In the genomic region with DNA sequence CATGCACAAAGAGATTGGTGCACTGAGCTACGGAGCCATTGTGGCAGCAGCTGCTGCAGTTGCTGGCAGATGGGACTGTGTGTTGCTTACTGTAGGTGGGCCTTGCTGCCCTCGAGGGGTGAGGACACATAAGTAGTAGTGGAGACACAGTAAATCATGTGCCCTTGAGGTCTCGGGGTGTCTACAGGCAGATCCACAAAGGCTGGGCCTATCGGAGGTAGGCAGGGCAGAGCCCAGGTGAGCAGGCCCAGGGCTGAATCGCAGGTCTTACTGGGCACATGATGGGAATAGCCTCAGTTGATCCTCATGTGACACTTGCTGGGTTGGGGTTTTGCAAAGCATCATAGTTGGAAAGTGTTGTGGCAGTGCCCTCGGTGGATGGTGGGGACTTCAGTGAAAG, we compare ENCODE assay signal across 24 mouse cellular contexts. TPM values are rescaled to one million over a fixed set of nuclear protein-coding genes. Genes with fewer than 3 reads are reported as not detected.
DNase-seq lines count a peak whose midpoint lies in the region; ATAC-seq and TF ChIP-seq lines count a peak whose summit lies in the region.
"Had no signal": no experiment of that assay in that cellular context is flagged by ENCODE, and none has a peak within 500 bp of the region (broad histone marks: within the 10 kb centered on the region; RNA-seq: fewer than 3 reads in every experiment).

No protein-coding gene starts in this region.

- H3K4me2 ChIP-seq in forebrain, embryonic 11.5 days (ENCODE audit: low read depth, low read length, severe bottlenecking) = no peak overlapping the region
- no peak overlapping the region for H3K4me2 ChIP-seq in forebrain, embryonic 13.5 days
- H3K4me2 ChIP-seq: embryonic facial prominence, embryonic 12.5 days; forebrain, embryonic 12.5 days; forebrain, embryonic 15.5 days had no signal

- peaks cover 24% of the 10 kb centered on the region for H3K27me3 ChIP-seq in forebrain, embryonic 11.5 days (ENCODE audit: control insufficient read depth, insufficient read depth, low read length)
- H3K27me3 ChIP-seq in forebrain, embryonic 13.5 days = peaks cover 40% of the 10 kb centered on the region
- H3K27me3 ChIP-seq: CH12.LX had no signal

- DNase-seq in forebrain, embryonic 11.5 days (ENCODE audit: low spot score) = peak; percentile 37
- peak; percentile 18 to 20 for DNase-seq in right cerebral cortex, postnatal 10 days (ENCODE audit: low spot score in 2 of 2)
- DNase-seq in right cerebral cortex, postnatal 4 days = no peak
- DNase-seq: adrenal gland, adult 8-10 months; adrenal gland, postnatal 14 days; adrenal gland, postnatal 36 days; B cell, adult 2 months; cerebellum, adult 11-12 months; cerebellum, adult 2 months; cerebellum, adult 9-10 months; cerebellum, postnatal 10 days; cerebellum, postnatal 25 days; forebrain, postnatal 0 days had no signal

- TF ChIP-seq POLR2A in olfactory bulb, adult 2 months (IDR thresholded peaks at IDR 0.05; ENCODE audit: insufficient read depth, low read depth, low read length) = no peak

- H3K4me1 ChIP-seq in forebrain, embryonic 11.5 days (replicated peaks; ENCODE audit: control insufficient read depth, insufficient read depth, low read length) = peaks cover 3% of the 10 kb centered on the region
- peaks cover 17% of the 10 kb centered on the region for H3K4me1 ChIP-seq in forebrain, embryonic 13.5 days
- peaks cover 33% of the 10 kb centered on the region for H3K4me1 ChIP-seq in olfactory bulb, adult 2 months (ENCODE audit: control insufficient read depth, insufficient read depth, low read length)
- H3K4me1 ChIP-seq: embryonic facial prominence, embryonic 12.5 days had no signal

- TF ChIP-seq CTCF in olfactory bulb, adult 2 months (IDR thresholded peaks at IDR 0.05; ENCODE audit: insufficient read depth, low read depth, low read length) = no peak

- H3K9ac ChIP-seq in forebrain, embryonic 11.5 days (ENCODE audit: low read length) = no peak overlapping the region
- no peak overlapping the region for H3K9ac ChIP-seq in forebrain, embryonic 13.5 days
- H3K9ac ChIP-seq: embryonic facial prominence, embryonic 12.5 days; forebrain, embryonic 12.5 days; forebrain, embryonic 15.5 days; forebrain, postnatal 0 days had no signal

- no peaks in the 10 kb centered on the region for H3K9me3 ChIP-seq in forebrain, embryonic 11.5 days (ENCODE audit: control insufficient read depth, low read length)
- H3K9me3 ChIP-seq in forebrain, embryonic 13.5 days (replicated peaks) = no peaks in the 10 kb centered on the region
- H3K9me3 ChIP-seq: embryonic facial prominence, embryonic 10.5 days; embryonic facial prominence, embryonic 12.5 days; forebrain, embryonic 12.5 days; forebrain, embryonic 15.5 days had no signal

- H3K27ac ChIP-seq in forebrain, embryonic 11.5 days (ENCODE audit: low read depth, low read length) = no peak overlapping the region
- H3K27ac ChIP-seq in forebrain, embryonic 13.5 days = no peak overlapping the region
- H3K27ac ChIP-seq in olfactory bulb, adult 2 months (ENCODE audit: insufficient read depth, low read depth, low read length) = peak overlapping the region; percentile 60
- H3K27ac ChIP-seq: embryonic facial prominence, embryonic 10.5 days; embryonic facial prominence, embryonic 12.5 days; forebrain, embryonic 12.5 days; forebrain, embryonic 15.5 days had no signal

- H3K36me3 ChIP-seq in forebrain, embryonic 11.5 days (ENCODE audit: control insufficient read depth, insufficient read depth, low read length) = no peaks in the 10 kb centered on the region
- H3K36me3 ChIP-seq in forebrain, embryonic 13.5 days (ENCODE audit: poor library complexity, severe bottlenecking) = no peaks in the 10 kb centered on the region
- H3K36me3 ChIP-seq: embryonic facial prominence, embryonic 10.5 days; embryonic facial prominence, embryonic 12.5 days; forebrain, embryonic 12.5 days; forebrain, embryonic 15.5 days; G1E had no signal

- no peak overlapping the region for H3K4me3 ChIP-seq in forebrain, embryonic 11.5 days (ENCODE audit: low read depth, low read length)
- H3K4me3 ChIP-seq in forebrain, embryonic 13.5 days = no peak overlapping the region
- H3K4me3 ChIP-seq in olfactory bulb, adult 2 months (ENCODE audit: insufficient read depth, low read depth, low read length) = peak overlapping the region; percentile 16
- H3K4me3 ChIP-seq: embryonic facial prominence, embryonic 10.5 days; embryonic facial prominence, embryonic 12.5 days; forebrain, embryonic 12.5 days; forebrain, embryonic 15.5 days had no signal

- ATAC-seq in forebrain, embryonic 11.5 days (replicated peaks; ENCODE audit: low FRiP score) = no peak
- ATAC-seq in forebrain, embryonic 13.5 days = no peak
- ATAC-seq: activated CD4-positive, CD25-positive, alpha-beta regulatory T cell, adult 4 months; CD4-positive, CD25-positive, alpha-beta regulatory T cell, adult 4 months; forebrain, embryonic 15.5 days; forebrain, postnatal 0 days; Patski had no signal

- WGBS in forebrain, embryonic 11.5 days = 85% methylated on average over 6 of the region's 6 CpGs
- 86% methylated on average over 6 of the region's 6 CpGs for WGBS in forebrain, embryonic 13.5 days
- WGBS in olfactory bulb, adult 2 months = 52% methylated on average over 6 of the region's 6 CpGs

RNA-seq across cellular contexts. Expression of a gene that starts 3.1 kb away (rescaled TPM):
- polyA plus RNA-seq in forebrain, embryonic 11.5 days (2014; fragmentation: Nextera tagmentation; extraction: Ambion mirVana) = 1.7 TPM in 2 replicates
- 7.4 and 8.8 TPM in 2 replicates for polyA plus RNA-seq in forebrain, embryonic 13.5 days (2015; fragmentation: Nextera tagmentation; extraction: Ambion mirVana)
- 369 and 482 TPM in 2 replicates for polyA plus RNA-seq in olfactory bulb, adult 2 months (2012; ENCODE audit: insufficient read depth, insufficient read length, low replicate concordance, missing spikeins)
- polyA plus RNA-seq: G1E, Patski had no signal

Comparison
In these comparisons a context has a peak if more than half of its experiments do, and no peak if none do; other contexts are left out.
1. RNA of a gene that starts 3.1 kb away (polyA plus RNA-seq): 369 to 482 TPM in olfactory bulb, adult 2 months; 7.4 to 8.8 TPM in forebrain, embryonic 13.5 days and 1.7 TPM in forebrain, embryonic 11.5 days; every median in the first group is over 10 times any median in the second.